Mouse (Mus musculus) activated CD4-positive, CD25-positive, alpha-beta regulatory T cell, adult 9 weeks (primary cell): Measurements from ENCODE around the gene Slc25a24. TPM values are rescaled to one million over a fixed set of nuclear protein-coding genes. Genes with fewer than 3 reads are reported as not detected.

Experiments
- polyA plus RNA-seq: library from polyadenylated mRNA; unstranded; fragments of 100-300 nt; shearing (Covaris generic); gene quantifications from one replicate; pipeline ENCODE4 v1.2.1, GENCODE M21; 2017

Gene Slc25a24
- polyA plus RNA-seq, result 23.0 TPM

GRCm38 (mm10) chr3:109122641-109123530, at the start of gene Slc25a24:
Slc25a24 (plus strand) TSS chr3:109123149.

GRCm38 (mm10) chr3:109080169-109080568, 42.8 kb upstream of the Slc25a24 start, which contains the start of gene Slc25a54:
Slc25a54 (plus strand) TSS chr3:109080469.

Other genes starting within 250 kb of the Slc25a24 start
- gene Fndc7, start 233.1 kb upstream of the Slc25a24 start, polyA plus RNA-seq, result 0.33 TPM
- gene Prpf38b, start 211.4 kb upstream of the Slc25a24 start, polyA plus RNA-seq, result 76.4 TPM
- 0.15 TPM for gene Henmt1, start 183.3 kb upstream of the Slc25a24 start, polyA plus RNA-seq
- not detected for gene Gm9857, start 182.7 kb upstream of the Slc25a24 start, polyA plus RNA-seq
- 1.1 TPM for gene Fam102b, start 95.5 kb upstream of the Slc25a24 start, polyA plus RNA-seq
- gene Slc25a54, start 42.7 kb upstream of the Slc25a24 start, polyA plus RNA-seq, result not detected
- 7.9 TPM for gene Vav3, start 217.5 kb downstream of the Slc25a24 start, polyA plus RNA-seq